Mouse (Mus musculus): ENCODE measurements around the gene Tmem59l. TPM values are rescaled to one million over a fixed set of nuclear protein-coding genes. Genes with fewer than 3 reads are reported as not detected.
A peak's percentile ranks its signal among the peaks of the same experiment; 100 is the strongest.

The Tmem59l gene
- total RNA-seq, 4 experiments from 2014 or later: 284 to 307 (median 293) TPM

GRCm38 (mm10) chr8:70490061-70490879 lies 3.1 kb upstream of the Tmem59l start:
- DNase-seq (ENCODE audit: low spot score in 2 of 2): no peak

GRCm38 (mm10) chr8:70489576-70489975 lies 2.4 kb upstream of the Tmem59l start:
- no peak for DNase-seq (ENCODE audit: low spot score in 2 of 2)

GRCm38 (mm10) chr8:70488931-70489470 lies 1.8 kb upstream of the Tmem59l start:
- DNase-seq (ENCODE audit: low spot score in 2 of 2): no peak

GRCm38 (mm10) chr8:70487993-70488796 lies 1.0 kb upstream of the Tmem59l start:
- DNase-seq (ENCODE audit: low spot score in 2 of 2): no peak

- DNase-seq (ENCODE audit: low spot score in 2 of 2): no peak
These were observed 922 bp downstream of the Tmem59l start for GRCm38 (mm10) chr8:70486191-70486681.

GRCm38 (mm10) chr8:70482943-70483342 lies 4.2 kb downstream of the Tmem59l start:
- DNase-seq (ENCODE audit: low spot score in 2 of 2): no peak

GRCm38 (mm10) chr8:70481908-70482307 lies 5.2 kb downstream of the Tmem59l start:
- DNase-seq (ENCODE audit: low spot score in 2 of 2): peak; percentile 71 to 78

- DNase-seq (ENCODE audit: low spot score in 2 of 2): no peak
These were observed 9.7 kb downstream of the Tmem59l start for GRCm38 (mm10) chr8:70477269-70477982.

GRCm38 (mm10) chr8:70476333-70477268 lies 10.6 kb downstream of the Tmem59l start, which contains the start of gene Klhl26:
Gene Klhl26, minus strand, starts transcription at chr8:70476968.
- DNase-seq (ENCODE audit: low spot score in 2 of 2): peak; percentile 87 to 89

GRCm38 (mm10) chr8:70471856-70472255 lies 15.3 kb downstream of the Tmem59l start:
- DNase-seq (ENCODE audit: low spot score in 2 of 2): no peak

- no peak for DNase-seq (ENCODE audit: low spot score in 2 of 2)
These were observed 17.2 kb downstream of the Tmem59l start for GRCm38 (mm10) chr8:70469938-70470337.

GRCm38 (mm10) chr8:70469295-70469916 lies 17.8 kb downstream of the Tmem59l start:
- no peak for DNase-seq (ENCODE audit: low spot score in 2 of 2)

- DNase-seq (ENCODE audit: low spot score in 2 of 2): no peak
These were observed 18.4 kb downstream of the Tmem59l start for GRCm38 (mm10) chr8:70468733-70469132.

GRCm38 (mm10) chr8:70467907-70468306 lies 19.3 kb downstream of the Tmem59l start:
- DNase-seq (ENCODE audit: low spot score in 2 of 2): no peak

- DNase-seq (ENCODE audit: low spot score in 2 of 2): no peak
These were observed 19.9 kb downstream of the Tmem59l start for GRCm38 (mm10) chr8:70467229-70467725.

- no peak for DNase-seq (ENCODE audit: low spot score in 2 of 2)
These were observed 20.4 kb downstream of the Tmem59l start for GRCm38 (mm10) chr8:70466771-70467170.

- DNase-seq (ENCODE audit: low spot score in 2 of 2): no peak
These were observed 20.9 kb downstream of the Tmem59l start for GRCm38 (mm10) chr8:70466305-70466704.

GRCm38 (mm10) chr8:70465701-70466100 lies 21.5 kb downstream of the Tmem59l start:
- no peak for DNase-seq (ENCODE audit: low spot score in 2 of 2)

- no peak for DNase-seq (ENCODE audit: low spot score in 2 of 2)
These were observed 23.0 kb downstream of the Tmem59l start for GRCm38 (mm10) chr8:70464162-70464561.

All from layer of hippocampus, adult 8-10 months (tissue).